Mouse (Mus musculus): ENCODE measurements around the gene Fam98c.
A peak's percentile ranks its signal among the peaks of the same experiment; 100 is the strongest.

DNA sequence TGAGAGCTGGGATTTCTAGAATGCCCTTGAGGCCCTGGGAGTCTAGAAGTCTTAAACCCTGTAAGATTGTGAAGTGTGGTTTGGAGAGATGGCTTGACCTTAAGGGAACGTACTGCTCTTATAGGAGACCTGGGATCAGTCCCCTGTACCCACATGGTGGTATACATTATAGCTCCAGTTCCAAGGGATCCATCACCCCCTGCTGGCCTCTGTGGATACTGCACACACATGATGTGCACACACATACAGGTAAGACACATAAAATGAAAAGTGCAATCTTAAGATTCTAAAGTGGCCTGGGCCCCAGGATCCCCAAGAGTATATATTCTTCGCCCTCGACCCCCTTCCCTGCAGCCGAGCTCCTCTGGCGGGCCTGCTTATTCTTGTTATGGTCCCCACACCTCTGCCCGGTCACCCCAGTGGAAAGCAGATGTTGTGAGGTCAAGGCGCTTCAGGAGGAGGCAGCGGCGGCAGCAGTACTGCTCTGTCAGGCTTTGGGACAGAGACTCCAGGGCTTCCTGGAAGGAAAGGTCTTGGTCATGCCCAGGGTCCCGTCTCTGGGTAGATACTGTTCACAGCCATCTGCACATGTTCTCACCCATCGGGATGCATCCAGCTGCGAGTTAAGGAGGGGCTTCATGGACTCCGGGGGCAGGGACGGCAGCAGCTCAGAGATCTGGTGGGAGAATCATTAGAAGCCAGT is 1.9 kb downstream of the Fam98c start:
- TF ChIP-seq EP300 (optimal IDR thresholded peaks at IDR 0.05) = no peak
- TF ChIP-seq CTCF (IDR thresholded peaks at IDR 0.05; ENCODE audit: low read depth) = peak; percentile 38

Data from stomach, postnatal 0 days (tissue).